Mouse (Mus musculus) testis, adult 2 months (tissue): Measurements from ENCODE around the gene Serpina1f.

Experiments used
- CTCF ChIP-seq: fragments of 200-500 bp; IDR thresholded peaks from 2 replicates; pipeline ENCODE4 v1.5.1; 2012; ENCODE audit warnings: low read depth, mild to moderate bottlenecking, inconsistent platforms, low read length, moderate library complexity; ENCODE audit not compliant: control insufficient read depth, insufficient read depth, insufficient replicate concordance
- POLR2A ChIP-seq: fragments of 200-500 bp; IDR thresholded peaks from 2 replicates; pipeline ENCODE4 v1.6.1; 2012; ENCODE audit warnings: low read depth, mild to moderate bottlenecking, inconsistent platforms, low read length, moderate library complexity; ENCODE audit not compliant: control insufficient read depth

GRCm38 (mm10) chr12:103644601-103645000 lies 50.7 kb downstream of the Serpina1f start:
- no peak for TF ChIP-seq CTCF
- no peak for TF ChIP-seq POLR2A
